Comparison of ENCODE assay signal across 9 mouse cellular contexts in genomic region chr17:45373987-45374608, GRCm38 (mm10). TPM values are rescaled to one million over a fixed set of nuclear protein-coding genes. Genes with fewer than 3 reads are reported as not detected.
A peak's percentile ranks its signal among the peaks of the same experiment; 100 is the strongest.
DNase-seq lines count a peak whose midpoint lies in the region; TF ChIP-seq lines count a peak whose summit lies in the region.
"Had no signal": no experiment of that assay in that cellular context is flagged by ENCODE, and none has a peak within 500 bp of the region (broad histone marks: within the 10 kb centered on the region; RNA-seq: fewer than 3 reads in every experiment).

No protein-coding gene starts in this region.

- H3K9me3 ChIP-seq in hindbrain, embryonic 10.5 days, result no peaks in the 10 kb centered on the region

- 18% methylated on average over 13 of the region's 13 CpGs for WGBS in cerebellum, adult 2 months
- 26% methylated on average over 13 of the region's 13 CpGs for WGBS in hindbrain, embryonic 10.5 days

- no peaks in the 10 kb centered on the region for H3K36me3 ChIP-seq in hindbrain, embryonic 10.5 days

- TF ChIP-seq CTCF in cerebellum, adult 2 months (IDR thresholded peaks at IDR 0.05; ENCODE audit: borderline replicate concordance, insufficient read depth, low read depth, low read length), result peak; percentile 88

- no peak for TF ChIP-seq POLR2A in cerebellum, adult 2 months (IDR thresholded peaks at IDR 0.05; ENCODE audit: borderline replicate concordance, insufficient read depth, low read length)

- peak; percentile 72 for DNase-seq in MN1 (ENCODE audit: low spot score)
- DNase-seq in cerebellum, adult 2 months, result peak; percentile 44 to 71
- DNase-seq in frontal cortex, postnatal 10 days (ENCODE audit: low spot score in 2 of 2), result peak; percentile 37 to 78
- peak; percentile 82 for DNase-seq in hindbrain, embryonic 10.5 days (ENCODE audit: low spot score)
- peak; percentile 94 for DNase-seq in layer of hippocampus, postnatal 10 days (ENCODE audit: low spot score in 2 of 2)
- peak; percentile 51 for DNase-seq in lung, postnatal 25 days (ENCODE audit: low spot score)
- peak; percentile 71 for DNase-seq in right cerebral cortex, adult 18-20 months
- DNase-seq in urinary bladder, adult 2 months (ENCODE audit: low spot score), result peak; percentile 68

- no peaks in the 10 kb centered on the region for H3K4me1 ChIP-seq in cerebellum, adult 2 months (ENCODE audit: control insufficient read depth, insufficient read depth, low read length)
- H3K4me1 ChIP-seq in hindbrain, embryonic 10.5 days (replicated peaks), result peaks cover 13% of the 10 kb centered on the region

- no peak overlapping the region for H3K27ac ChIP-seq in cerebellum, adult 2 months (ENCODE audit: insufficient read depth, low read length)
- no peak overlapping the region for H3K27ac ChIP-seq in hindbrain, embryonic 10.5 days
- H3K27ac ChIP-seq: macrophage had no signal

- H3K27me3 ChIP-seq in cerebellum, adult 2 months (ENCODE audit: control insufficient read depth, insufficient read depth, low read length), result no peaks in the 10 kb centered on the region
- H3K27me3 ChIP-seq in hindbrain, embryonic 10.5 days (ENCODE audit: insufficient read depth, poor library complexity, severe bottlenecking), result peaks cover 13% of the 10 kb centered on the region; the same call in 1 of the 2 replicates

- H3K4me3 ChIP-seq in cerebellum, adult 2 months (replicated peaks; ENCODE audit: insufficient read depth, low read depth, low read length), result no peak overlapping the region
- H3K4me3 ChIP-seq in hindbrain, embryonic 10.5 days, result no peak overlapping the region

RNA-seq across cellular contexts. Expression of gene Cdc5l, which starts 59.4 kb away (rescaled TPM):
- 37.7 and 38.1 TPM in 2 replicates for polyA plus RNA-seq in cerebellum, adult 2 months (2012; rRNA removed)
- polyA plus RNA-seq in hindbrain, embryonic 10.5 days (2016; fragmentation: Nextera tagmentation; extraction: Ambion mirVana), result 54.8 and 65.1 TPM in 2 replicates
- total RNA-seq in layer of hippocampus, postnatal 10 days (2021), result 10 to 100 TPM; 47.4 to 50.6 TPM
- 20.3 and 24.9 TPM in 2 replicates for polyA plus RNA-seq in urinary bladder, adult 2 months (2012; rRNA removed)
